Mouse (Mus musculus) testis, adult 2 months (tissue): Measurements from ENCODE around the gene Cenpa.

Experiments used
- CTCF ChIP-seq: fragments of 200-500 bp; IDR thresholded peaks from 2 replicates; pipeline ENCODE4 v1.5.1; 2012; ENCODE audit warnings: low read depth, mild to moderate bottlenecking, inconsistent platforms, low read length, moderate library complexity; ENCODE audit not compliant: control insufficient read depth, insufficient read depth, insufficient replicate concordance
- POLR2A ChIP-seq: fragments of 200-500 bp; IDR thresholded peaks from 2 replicates; pipeline ENCODE4 v1.6.1; 2012; ENCODE audit warnings: low read depth, mild to moderate bottlenecking, inconsistent platforms, low read length, moderate library complexity; ENCODE audit not compliant: control insufficient read depth

GRCm38 (mm10) chr5:30660278-30660677, 6.3 kb upstream of the Cenpa start:
- no peak for TF ChIP-seq CTCF
- no peak for TF ChIP-seq POLR2A
